Mouse (Mus musculus): ENCODE data around the gene Olfr477.
"Not testable (repeated sequence)": the region's sequence is repeated elsewhere in the genome, so short reads cannot be mapped to it uniquely, and the experiment has no call there.

Olfr477 gene

DNA sequence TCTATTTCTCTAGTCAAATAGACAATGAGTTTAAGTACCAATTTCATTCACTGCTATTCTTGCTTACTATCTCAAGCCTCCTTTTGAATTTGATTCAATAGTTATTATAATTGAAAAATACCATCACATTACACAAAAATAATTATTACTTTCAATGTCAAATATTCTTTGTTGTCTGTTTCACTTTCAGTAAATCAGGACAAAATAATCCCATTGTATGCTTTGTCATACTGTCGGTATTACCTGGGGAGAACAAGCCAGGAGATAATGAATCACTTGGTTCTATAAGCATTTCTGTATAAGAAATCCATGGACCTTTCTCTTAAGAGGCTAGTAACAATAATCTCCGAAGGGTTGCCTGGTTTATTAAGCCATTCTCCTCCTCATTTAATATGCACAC is at the start of gene Olfr477:
TSS of gene Olfr477 (plus strand) at position 301 of the 400 bp plus-strand sequence.
- in situ Hi-C loops (cut with MseI, MboI): no loop called here

GRCm38 (mm10) chr7:107952539-107952938 is 34.0 kb upstream of the Olfr477 start:
- in situ Hi-C loops (cut with MseI, MboI): not testable (repeated sequence)

DNA sequence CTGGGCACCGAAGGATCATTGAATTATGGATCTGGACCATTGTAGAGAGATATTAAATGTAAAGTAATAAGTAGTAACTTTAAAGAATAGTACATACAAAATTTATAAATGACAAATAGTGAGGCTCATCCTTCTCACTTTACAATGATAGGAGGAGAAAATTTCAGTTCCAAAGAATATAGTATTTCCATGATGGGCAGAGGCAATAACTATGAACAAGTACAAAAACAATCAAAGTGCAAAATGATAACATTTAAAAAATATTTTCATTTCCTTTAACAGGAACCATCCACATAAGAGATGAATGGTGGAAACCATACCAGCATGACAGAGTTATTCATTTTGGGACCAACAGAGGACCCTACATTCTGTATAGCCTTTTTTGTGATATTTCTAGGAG is 32.1 kb upstream of the Olfr477 start, which contains the start of gene Olfr474:
TSS of gene Olfr474 (plus strand) at position 301 of the 400 bp plus-strand sequence.
- in situ Hi-C loops (cut with MseI, MboI): no loop called here

- in situ Hi-C loops (cut with MseI, MboI): no loop called here
These were observed 22.0 kb upstream of the Olfr477 start, which contains the start of gene Olfr476 for GRCm38 (mm10) chr7:107964503-107964902. Gene Olfr476 (plus strand): TSS chr7:107964803.

DNA sequence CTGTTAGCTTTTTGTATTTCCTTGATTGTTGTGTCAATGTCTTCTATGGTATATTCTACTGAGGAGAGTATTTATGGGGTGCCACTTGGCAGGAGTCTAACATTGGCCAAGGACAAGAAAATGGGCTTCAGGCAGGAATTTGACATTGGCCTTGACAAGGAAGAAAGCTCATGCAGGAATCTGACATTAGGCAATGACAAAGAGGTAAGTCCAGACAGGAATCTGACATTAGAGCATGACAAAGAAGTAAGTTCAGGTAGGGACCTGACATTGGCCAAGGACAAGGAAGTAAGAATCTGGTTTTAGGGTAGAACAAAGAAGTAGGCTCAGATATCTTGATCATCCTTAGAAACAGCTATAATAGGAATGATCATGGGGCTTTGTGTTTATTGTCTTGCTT is 27.8 kb downstream of the Olfr477 start:
- in situ Hi-C loops (cut with MseI, MboI): not testable (repeated sequence)

- in situ Hi-C loops (cut with MseI, MboI): no loop called here
These were observed 47.4 kb downstream of the Olfr477 start, which contains the start of gene Olfr478 for GRCm38 (mm10) chr7:108033889-108034288. Gene Olfr478 (minus strand): TSS chr7:108033989.

Measured in mouse trophoblast stem cell (cell line).